Mouse (Mus musculus) heart, postnatal 0 days (tissue): ENCODE data around the gene Ccdc103. TPM values are rescaled to one million over a fixed set of nuclear protein-coding genes. Genes with fewer than 3 reads are reported as not detected.

ENCODE experiments used
- ATAC-seq: fragments of 200-750 bp; cut with Nextera tagmentation; 2 replicates; pipeline ENCODE4 v1.8.0; 2017; ENCODE audit warnings: low read depth, moderate number of reproducible peaks, moderate library complexity; ENCODE audit not compliant: insufficient read depth
- DNase-seq: peaks from one replicate; pipeline ENCODE4 v3.0.0-alpha.2; 2016; ENCODE audit warnings: low spot score
- H3K27ac ChIP-seq: fragments of 300-500 bp; sonication (generic); 2 replicates; pipeline ENCODE4 v1.5.1; 2014; ENCODE audit warnings: low read depth, mild to moderate bottlenecking
- H3K27me3 ChIP-seq: fragments of 300-500 bp; sonication (generic); 2 replicates; pipeline ENCODE4 v1.6.1; 2014; ENCODE audit warnings: low read length, mixed read lengths; ENCODE audit not compliant: control insufficient read depth, insufficient read depth
- H3K36me3 ChIP-seq: fragments of 300-500 bp; sonication (generic); replicated peaks from 2 replicates; pipeline ENCODE4 v1.6.1; 2014; ENCODE audit warnings: low read length, mixed read lengths; ENCODE audit not compliant: control insufficient read depth, insufficient read depth
- H3K4me1 ChIP-seq: fragments of 300-500 bp; sonication (generic); 2 replicates; pipeline ENCODE4 v1.6.1; 2014; ENCODE audit warnings: antibody characterized with exemption; ENCODE audit not compliant: control insufficient read depth, insufficient read depth
- H3K4me2 ChIP-seq: fragments of 300-500 bp; sonication (generic); 2 replicates; pipeline ENCODE4 v1.6.1; 2014; ENCODE audit warnings: low read depth, mild to moderate bottlenecking, low read length, moderate library complexity
- H3K4me3 ChIP-seq: fragments of 300-500 bp; sonication (generic); 2 replicates; pipeline ENCODE4 v1.5.1; 2014; ENCODE audit warnings: low read depth, low read length
- H3K9ac ChIP-seq: fragments of 300-500 bp; sonication (generic); replicated peaks from 2 replicates; pipeline ENCODE4 v1.6.1; 2014; ENCODE audit warnings: low read depth, low read length, mixed read lengths
- H3K9me3 ChIP-seq: fragments of 300-500 bp; sonication (generic); replicated peaks from 2 replicates; pipeline ENCODE4 v1.6.1; 2016; ENCODE audit warnings: low read length; ENCODE audit not compliant: control insufficient read depth
- CTCF ChIP-seq: IDR thresholded peaks from 2 replicates; pipeline ENCODE4 v1.5.1; 2016; ENCODE audit warnings: antibody characterized with exemption, control low read depth, low read depth
- EP300 ChIP-seq: IDR thresholded peaks from 2 replicates; pipeline ENCODE4 v1.6.1; 2016; ENCODE audit warnings: antibody characterized with exemption, low read depth
- WGBS: fragments of 180-500 bp; shearing (Covaris S2); extraction: QIAGEN DNeasy Blood & Tissue Kit; methylation state at CpG from one replicate; pipeline ENCODE4 v1.1.7; 2014; 5-methylcytosine and 5-hydroxymethylcytosine counted together
- polyA plus RNA-seq: library from polyadenylated mRNA; unstranded; fragments of >200 nt; fragmentation: Nextera tagmentation; extraction: Ambion mirVana; gene quantifications from 2 replicates; pipeline ENCODE4 v1.2.1, GENCODE M21; 2015
- total RNA-seq: library from RNA; depleted of rRNA; stranded (reverse); fragments of >200 nt; gene quantifications from 2 replicates; pipeline ENCODE4 v1.2.3, GENCODE M21; 2014; ENCODE audit warnings: low replicate concordance

Gene Ccdc103
- total and polyA plus RNA-seq, 2 experiments from 2014 or later: 0.66 TPM; not detected in 1

- no peak within 1 kb of the TSS for H3K4me3 ChIP-seq
- no peak within 1 kb of the TSS for H3K9ac ChIP-seq
- H3K9me3 ChIP-seq: no peaks in the 10 kb centered on the region
- peak within 1 kb of the TSS; percentile 14; the same call in 1 of the 2 replicates for H3K4me2 ChIP-seq
- no peak within 1 kb of the TSS for H3K27ac ChIP-seq
- peaks cover 6% of the 10 kb centered on the region; the same call in 1 of the 2 replicates for H3K36me3 ChIP-seq
- peak; percentile 75 for DNase-seq
- 0 out of 2 replicates have a peak, but pooled peaks cover 11% of the 10 kb centered on the region for H3K27me3 ChIP-seq
- peak; percentile 74; the same call in 1 of the 2 replicates for ATAC-seq
- H3K4me1 ChIP-seq: no peaks in the 10 kb centered on the region
- TF ChIP-seq CTCF (peak; percentile 97), EP300 (no peak)
- WGBS: 9% methylated on average over 7 of the region's 7 CpGs
These were observed 19.8 kb downstream of the Ccdc103 start, which contains the start of gene Gfap for GRCm38 (mm10) chr11:102900763-102901162. Gfap (minus strand) TSS chr11:102900912.

DNA sequence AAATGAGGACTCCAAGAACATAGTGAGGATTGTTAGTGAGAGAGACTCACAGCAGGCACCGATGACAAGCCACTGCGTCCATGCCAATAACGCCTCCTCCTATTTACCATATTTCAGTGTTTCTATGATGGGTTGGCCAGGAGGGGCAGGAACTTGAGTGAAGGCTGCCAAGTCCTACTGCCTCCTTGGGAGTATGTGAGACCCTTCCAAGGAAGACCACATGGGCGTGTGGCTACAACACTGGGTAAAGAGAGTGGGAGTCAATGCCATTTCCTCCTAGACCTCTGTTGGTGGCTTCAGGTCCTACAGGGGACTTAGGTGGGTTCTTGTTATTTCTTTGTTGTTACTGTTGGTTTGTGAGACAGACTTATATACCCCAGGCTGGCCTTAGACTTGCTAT, 20.2 kb downstream of the Ccdc103 start:
- peak; percentile 9 for DNase-seq
- Histone ChIP-seq H3K4me2 (peak overlapping the region; percentile 14; the same call in 1 of the 2 replicates), H3K4me1 (no peaks in the 10 kb centered on the region), H3K4me3 (no peak overlapping the region), H3K36me3 (peaks cover 10% of the 10 kb centered on the region; the same call in 1 of the 2 replicates), H3K9me3 (no peaks in the 10 kb centered on the region), H3K9ac (no peak overlapping the region), H3K27ac (no peak overlapping the region), H3K27me3 (0 out of 2 replicates have a peak, but pooled peaks cover 8% of the 10 kb centered on the region)
- 55% methylated on average over 4 of the region's 4 CpGs for WGBS
- TF ChIP-seq EP300 (no peak), CTCF (no peak)
- ATAC-seq: peak; percentile 14; the same call in 1 of the 2 replicates

DNA sequence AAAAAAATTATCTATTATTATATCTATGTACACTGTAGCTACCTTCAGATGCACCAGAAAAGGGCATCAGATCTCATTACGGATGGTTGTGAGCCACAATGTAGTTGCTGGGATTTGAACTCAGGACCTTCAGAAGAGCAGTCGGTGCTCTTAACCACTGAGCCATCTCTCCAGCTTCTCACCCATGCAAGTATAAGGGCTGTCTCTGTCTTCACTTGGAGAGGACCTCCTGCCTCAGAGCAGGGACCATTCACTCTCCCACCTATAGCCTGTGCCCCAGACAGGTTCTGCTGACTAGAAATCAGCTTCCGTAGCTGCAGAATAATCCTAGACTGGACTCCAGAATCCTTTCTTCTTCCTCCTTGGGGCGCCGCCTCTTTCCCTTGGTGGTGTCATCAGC, 21.1 kb downstream of the Ccdc103 start:
- Histone ChIP-seq H3K27me3 (no peaks in the 10 kb centered on the region), H3K27ac (no peak overlapping the region), H3K36me3 (peaks cover 19% of the 10 kb centered on the region; the same call in 1 of the 2 replicates), H3K4me2 (no peak overlapping the region), H3K9ac (no peak overlapping the region), H3K4me1 (no peaks in the 10 kb centered on the region), H3K9me3 (no peaks in the 10 kb centered on the region), H3K4me3 (no peak overlapping the region)
- WGBS: 85% methylated on average over 5 of the region's 5 CpGs
- DNase-seq (no peak), ATAC-seq (no peak)
- TF ChIP-seq CTCF (no peak), EP300 (no peak)

DNA sequence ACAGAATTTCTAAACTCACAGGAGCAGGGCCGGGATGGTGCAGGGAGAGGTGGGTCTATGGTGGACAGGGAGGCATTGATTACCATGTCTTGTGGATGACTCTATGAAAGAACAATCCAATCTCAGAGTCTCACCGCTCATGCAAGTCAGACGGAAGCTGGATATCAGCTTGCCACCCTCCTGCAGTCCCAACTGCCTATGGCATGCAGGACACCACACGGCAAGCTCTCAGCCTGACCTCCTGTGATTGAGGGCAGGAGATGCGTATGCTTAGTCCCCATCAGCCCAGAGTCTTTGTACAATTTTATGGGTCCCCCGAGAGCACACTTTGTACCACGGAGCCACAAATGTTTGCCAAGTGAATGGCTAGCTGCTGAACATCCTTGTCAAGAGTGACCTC, 22.6 kb downstream of the Ccdc103 start:
- H3K9ac ChIP-seq: no peak overlapping the region
- H3K4me3 ChIP-seq: no peak overlapping the region
- WGBS: 75% methylated on average over 7 of the region's 7 CpGs

DNA sequence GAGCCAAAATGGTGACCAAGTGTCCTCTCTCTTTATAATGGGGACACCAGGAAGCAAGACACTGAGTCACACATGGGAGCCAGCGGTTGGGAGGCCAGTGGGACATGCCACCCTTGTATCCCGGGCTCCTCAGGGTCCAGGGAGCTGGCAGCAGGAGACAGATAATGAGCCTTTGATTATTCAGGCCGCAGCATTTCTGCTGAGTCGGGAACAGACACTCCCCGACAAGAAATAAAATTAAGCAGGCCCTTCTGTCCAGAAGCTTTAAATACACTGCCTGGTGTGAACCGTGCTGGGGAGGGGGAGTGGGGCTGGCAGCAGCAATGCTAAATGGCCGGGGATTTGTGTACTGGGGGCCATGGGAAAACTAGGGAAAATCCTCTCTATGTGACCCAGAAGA, 30.4 kb downstream of the Ccdc103 start:
- no peak overlapping the region for H3K27ac ChIP-seq
- 74% methylated on average over 7 of the region's 7 CpGs for WGBS
- peaks cover 95% of the 10 kb centered on the region for H3K36me3 ChIP-seq
- no peaks in the 10 kb centered on the region for H3K4me1 ChIP-seq
- ATAC-seq: no peak
- no peaks in the 10 kb centered on the region for H3K27me3 ChIP-seq
- no peak overlapping the region for H3K4me2 ChIP-seq
- H3K9me3 ChIP-seq: no peaks in the 10 kb centered on the region
- H3K9ac ChIP-seq: no peak overlapping the region
- TF ChIP-seq CTCF (no peak), EP300 (no peak)
- no peak for DNase-seq
- no peak overlapping the region for H3K4me3 ChIP-seq

More for the DNA sequence above, 22.6 kb downstream of the Ccdc103 start:
- TF ChIP-seq CTCF (no peak), EP300 (no peak)
- Histone ChIP-seq H3K9me3 (no peaks in the 10 kb centered on the region), H3K36me3 (peaks cover 34% of the 10 kb centered on the region), H3K27me3 (no peaks in the 10 kb centered on the region), H3K27ac (no peak overlapping the region), H3K4me2 (no peak overlapping the region), H3K4me1 (no peaks in the 10 kb centered on the region)
- ATAC-seq (no peak), DNase-seq (no peak)

- DNase-seq: no peak
- H3K27ac ChIP-seq: no peak overlapping the region
- no peak for TF ChIP-seq EP300
- TF ChIP-seq CTCF: no peak
- H3K4me3 ChIP-seq: no peak overlapping the region
- no peaks in the 10 kb centered on the region for H3K9me3 ChIP-seq
- no peak for ATAC-seq
- WGBS: 86% methylated on average over 9 of the region's 9 CpGs
- H3K27me3 ChIP-seq: no peaks in the 10 kb centered on the region
- no peak overlapping the region for H3K4me2 ChIP-seq
- H3K9ac ChIP-seq: no peak overlapping the region
- no peaks in the 10 kb centered on the region for H3K4me1 ChIP-seq
- H3K36me3 ChIP-seq: peaks cover 56% of the 10 kb centered on the region
These were observed 34.4 kb downstream of the Ccdc103 start for GRCm38 (mm10) chr11:102915380-102915779.
